Comparison of ENCODE assay signal across 11 mouse cellular contexts in genomic region chr1:97974968-97975367, GRCm38 (mm10).
DNase-seq lines count a peak whose midpoint lies in the region; ATAC-seq lines count a peak whose summit lies in the region.
"Had no signal": no experiment of that assay in that cellular context is flagged by ENCODE, and none has a peak within 500 bp of the region (broad histone marks: within the 10 kb centered on the region; RNA-seq: fewer than 3 reads in every experiment).

No protein-coding gene starts in this region.

- ATAC-seq in midbrain, embryonic 12.5 days (ENCODE audit: low FRiP score, low read depth), result peak; percentile 27; the same call in 1 of the 2 replicates

- no peaks in the 10 kb centered on the region for H3K9me3 ChIP-seq in midbrain, embryonic 12.5 days
- no peaks in the 10 kb centered on the region for H3K9me3 ChIP-seq in midbrain, embryonic 10.5 days (replicated peaks)
- no peaks in the 10 kb centered on the region for H3K9me3 ChIP-seq in limb, embryonic 10.5 days (replicated peaks)

- no peak overlapping the region for H3K27ac ChIP-seq in midbrain, embryonic 12.5 days (replicated peaks)
- H3K27ac ChIP-seq in midbrain, embryonic 10.5 days (replicated peaks), result no peak overlapping the region
- H3K27ac ChIP-seq in limb, embryonic 10.5 days, result no peak overlapping the region
- H3K27ac ChIP-seq: gastrocnemius, adult 2 months had no signal

- no peak overlapping the region for H3K4me3 ChIP-seq in midbrain, embryonic 12.5 days
- no peak overlapping the region for H3K4me3 ChIP-seq in midbrain, embryonic 10.5 days
- no peak overlapping the region for H3K4me3 ChIP-seq in limb, embryonic 10.5 days

- peaks cover 16% of the 10 kb centered on the region for H3K4me1 ChIP-seq in midbrain, embryonic 12.5 days
- H3K4me1 ChIP-seq in midbrain, embryonic 10.5 days, result peaks cover 37% of the 10 kb centered on the region
- peaks cover 5% of the 10 kb centered on the region for H3K4me1 ChIP-seq in limb, embryonic 10.5 days

- no peak overlapping the region for H3K9ac ChIP-seq in midbrain, embryonic 12.5 days (replicated peaks)

- no peaks in the 10 kb centered on the region for H3K27me3 ChIP-seq in midbrain, embryonic 12.5 days
- H3K27me3 ChIP-seq in midbrain, embryonic 10.5 days (ENCODE audit: low read depth, poor library complexity, severe bottlenecking), result no peaks in the 10 kb centered on the region
- H3K27me3 ChIP-seq in limb, embryonic 10.5 days (ENCODE audit: low read depth, poor library complexity, severe bottlenecking), result no peaks in the 10 kb centered on the region

- 44% methylated on average over 11 of the region's 11 CpGs for WGBS in midbrain, embryonic 12.5 days
- WGBS in midbrain, embryonic 10.5 days, result 63% methylated on average over 11 of the region's 11 CpGs
- 50% methylated on average over 11 of the region's 11 CpGs for WGBS in limb, embryonic 10.5 days

- H3K36me3 ChIP-seq in midbrain, embryonic 12.5 days, result no peaks in the 10 kb centered on the region
- 0 out of 2 replicates have a peak, but pooled peaks cover 2% of the 10 kb centered on the region for H3K36me3 ChIP-seq in midbrain, embryonic 10.5 days
- H3K36me3 ChIP-seq in limb, embryonic 10.5 days, result no peaks in the 10 kb centered on the region

- H3K4me2 ChIP-seq in midbrain, embryonic 12.5 days (replicated peaks), result peak overlapping the region; percentile 9; the same call in 1 of the 2 replicates

- peak; percentile 40 for DNase-seq in embryo, embryonic 10 days (ENCODE audit: low spot score)
- DNase-seq in embryo, embryonic 9.5 days (ENCODE audit: extremely low spot score), result no peak
- no peak for DNase-seq in midbrain, embryonic 10.5 days (ENCODE audit: low spot score)
- DNase-seq in limb, embryonic 10.5 days (ENCODE audit: low spot score), result peak; percentile 38
- DNase-seq in urinary bladder, adult 18-20 months (ENCODE audit: low spot score in 2 of 2), result no peak
- no peak for DNase-seq in ovary, adult 18-20 months (ENCODE audit: low spot score)
- no peak for DNase-seq in urinary bladder, postnatal 14 days (ENCODE audit: low spot score)
- DNase-seq: gastrocnemius, adult 2 months; kidney, adult 8-10 months; lung, postnatal 10 days had no signal

Comparison
In these comparisons a context has a peak if more than half of its experiments do, and no peak if none do; other contexts are left out.
1. DNase-seq: peak in embryo, embryonic 10 days (single experiment) and limb, embryonic 10.5 days (single experiment); none in embryo, embryonic 9.5 days (single experiment), midbrain, embryonic 10.5 days (single experiment), urinary bladder, adult 18-20 months (0 of 2), ovary, adult 18-20 months (single experiment) and urinary bladder, postnatal 14 days (single experiment).